Mouse (Mus musculus) T-helper 1 cell (primary cell): Measurements from ENCODE around the gene Gm48552.

Experiments used
- in situ Hi-C: fragments of 300-600 bp; cut with MboI, MseI; formaldehyde crosslinking; loops from one replicate; pipeline ENCODE4 v1.15.1; 2025; ENCODE audit warnings: high pct_unique_total_duplicates

The Gm48552 gene

GRCm38 (mm10) chr10:81385603-81386306 is 3.0 kb upstream of the Gm48552 start:
- in situ Hi-C loops = no loop called here

DNA sequence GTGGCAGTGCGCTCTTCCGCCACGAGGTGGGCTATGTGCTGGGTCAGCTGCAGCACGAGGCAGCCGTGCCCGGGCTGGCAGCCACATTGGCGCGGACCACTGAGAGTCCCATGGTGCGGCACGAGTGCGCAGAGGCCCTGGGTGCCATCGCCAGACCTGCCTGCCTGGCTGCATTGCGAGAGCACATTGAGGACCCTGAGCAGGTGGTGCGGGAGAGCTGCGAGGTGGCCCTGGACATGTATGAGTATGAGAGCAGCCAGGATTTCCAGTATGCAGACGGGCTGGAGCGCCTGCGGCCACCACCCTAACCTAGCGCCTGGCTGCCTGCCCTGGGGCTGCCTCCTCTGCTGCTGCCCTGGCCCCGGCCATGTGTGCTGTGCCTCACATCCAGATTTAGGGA is 1.1 kb upstream of the Gm48552 start:
- in situ Hi-C loops = no loop called here

- in situ Hi-C loops = no loop called here
Measured at GRCm38 (mm10) chr10:81389373-81389772, 568 bp downstream of the Gm48552 start.

- in situ Hi-C loops = loop anchor here (5.0 to 10.0 kb wide), 2 partner anchors 65 to 142 kb away; partner anchors contain the start of gene Nfic
Measured at GRCm38 (mm10) chr10:81389801-81390677, 1.2 kb downstream of the Gm48552 start.

DNA sequence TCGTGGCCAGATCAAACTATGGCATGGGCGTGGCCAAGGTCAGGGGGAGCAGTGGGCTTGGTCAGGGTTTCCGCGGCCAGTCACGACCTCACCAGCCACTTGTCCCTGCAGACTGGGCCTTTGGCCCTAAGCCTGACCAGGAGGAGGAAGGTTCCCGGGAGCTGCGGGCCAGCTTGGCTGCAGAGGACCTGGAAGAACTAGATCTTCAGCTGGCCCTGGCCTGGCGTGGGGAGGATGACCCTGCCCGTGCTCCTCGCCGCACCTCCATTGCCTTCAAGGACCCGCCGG is 1.8 kb downstream of the Gm48552 start:
- in situ Hi-C loops = loop anchor here (5.0 to 10.0 kb wide), 2 partner anchors 64 to 142 kb away; partner anchors contain the start of gene Nfic

GRCm38 (mm10) chr10:81392270-81392669 is 3.5 kb downstream of the Gm48552 start:
- in situ Hi-C loops = loop anchor here (5.0 to 10.0 kb wide), 2 partner anchors 63 to 140 kb away; partner anchors contain the start of gene Nfic

DNA sequence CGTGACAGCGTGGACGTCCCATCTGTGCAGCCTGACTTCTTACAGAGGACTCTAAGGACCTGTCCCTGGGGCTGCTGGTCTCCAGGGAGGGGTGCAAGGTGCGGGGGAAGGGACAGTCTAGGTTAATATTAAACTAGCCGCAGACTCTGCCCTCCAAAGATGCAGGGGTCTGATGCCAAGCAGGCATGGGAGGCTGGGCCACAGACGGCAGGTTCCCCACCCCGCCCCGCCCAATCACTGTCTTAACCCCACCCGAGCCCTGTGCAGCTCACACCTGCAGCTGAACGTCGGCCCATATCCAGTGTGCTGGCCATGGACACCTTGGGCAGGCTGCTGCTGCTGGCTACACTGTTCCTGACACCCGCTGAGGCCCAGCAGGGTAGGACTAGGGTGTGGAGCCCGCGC is 4.0 kb downstream of the Gm48552 start, which contains the start of gene Smim24:
Gene Smim24 (plus strand): TSS at position 271 of the 405 bp plus-strand sequence.
- in situ Hi-C loops = loop anchor here (5.0 to 10.0 kb wide), 2 partner anchors 62 to 140 kb away; partner anchors contain the start of gene Nfic

GRCm38 (mm10) chr10:81393456-81394063 is 4.8 kb downstream of the Gm48552 start:
- in situ Hi-C loops = loop anchor here (5.0 to 10.0 kb wide), 2 partner anchors 61 to 139 kb away; partner anchors contain the start of gene Nfic

DNA sequence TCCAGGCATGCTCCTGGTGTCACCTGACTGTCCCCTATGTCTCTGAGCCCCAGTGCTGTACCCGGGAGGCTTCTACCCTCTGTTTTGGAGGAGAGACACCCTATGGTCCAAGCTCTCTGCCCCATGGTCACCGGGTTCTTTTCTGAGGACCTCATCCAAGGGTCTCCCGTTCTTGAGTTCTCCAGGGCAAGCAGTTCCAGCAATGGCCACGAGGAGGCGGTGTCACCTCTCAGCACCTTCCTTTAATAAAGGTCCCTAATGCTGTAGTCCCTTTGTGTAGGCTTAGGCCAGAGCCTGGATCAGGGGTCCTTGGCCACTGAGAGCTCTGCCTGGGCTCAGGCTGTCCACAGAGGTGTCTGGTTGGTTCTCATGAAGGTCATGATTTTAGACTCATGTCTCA is 6.3 kb downstream of the Gm48552 start:
- in situ Hi-C loops = loop anchor here (10.0 kb wide), 1 partner anchor 60 kb away; the partner anchor contains the start of gene Nfic

DNA sequence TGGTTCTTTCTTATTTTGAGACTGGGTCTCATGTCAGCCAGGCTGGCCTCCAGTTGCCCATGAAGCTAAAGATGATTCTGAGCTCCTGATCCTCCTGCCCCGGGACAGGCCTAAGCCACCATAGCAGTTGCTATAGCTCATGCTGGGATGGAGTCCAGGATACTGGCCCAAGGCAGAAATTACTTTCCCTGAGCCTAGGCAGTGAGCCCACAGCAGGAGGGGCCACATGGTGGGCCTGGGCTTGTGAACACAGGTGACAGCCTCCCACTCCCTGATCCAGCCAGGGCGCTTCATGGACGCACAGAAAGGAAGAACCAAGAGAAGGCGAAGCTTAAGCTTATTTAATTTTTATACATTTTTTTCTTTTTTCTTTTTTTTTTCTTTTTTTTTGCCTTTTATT is 7.1 kb downstream of the Gm48552 start:
- in situ Hi-C loops = loop anchor here (10.0 kb wide), 1 partner anchor 59 kb away; the partner anchor contains the start of gene Nfic

DNA sequence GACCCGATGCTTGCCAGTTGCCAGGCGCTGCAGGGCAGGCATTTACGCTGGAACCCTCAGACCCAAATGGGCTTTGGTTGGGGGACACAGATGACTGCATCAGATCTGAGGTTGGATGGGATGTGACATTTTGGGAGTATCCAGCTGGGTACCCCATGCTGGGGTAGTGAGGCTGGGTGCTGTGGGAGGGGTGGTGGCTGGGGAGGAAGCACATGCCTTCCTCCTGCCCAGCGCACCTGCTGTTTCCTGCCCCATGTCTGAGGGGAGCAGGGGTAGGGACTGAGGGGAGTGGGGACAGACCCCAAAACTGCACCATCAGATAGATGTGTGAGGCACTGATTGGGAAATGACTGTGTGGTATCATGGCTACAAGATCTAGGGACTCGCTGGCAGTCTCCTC is 7.9 kb downstream of the Gm48552 start:
- in situ Hi-C loops = loop anchor here (10.0 kb wide), 1 partner anchor 58 kb away; the partner anchor contains the start of gene Nfic

DNA sequence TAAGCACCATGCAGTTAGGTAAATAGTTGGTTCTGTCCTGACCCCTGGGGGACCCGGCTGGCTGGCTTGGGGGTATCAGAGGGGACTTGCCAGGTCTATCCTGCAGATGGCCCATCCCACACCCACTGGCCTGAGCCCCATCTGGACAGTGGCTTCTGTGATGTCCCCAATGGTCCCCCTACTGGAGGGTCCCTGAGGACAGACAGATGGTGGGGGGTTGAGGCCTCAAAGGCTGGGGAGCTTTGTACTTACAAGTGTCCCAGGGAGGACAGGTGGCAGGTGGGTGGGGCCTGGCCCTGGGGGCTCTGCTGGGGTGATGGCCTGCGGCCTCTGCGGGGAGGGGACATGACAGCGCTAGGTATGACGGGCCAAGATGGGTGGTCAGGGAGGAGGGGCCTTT is 10.5 kb downstream of the Gm48552 start:
- in situ Hi-C loops = loop anchor here (10.0 kb wide), 1 partner anchor 56 kb away; the partner anchor contains the start of gene Nfic

DNA sequence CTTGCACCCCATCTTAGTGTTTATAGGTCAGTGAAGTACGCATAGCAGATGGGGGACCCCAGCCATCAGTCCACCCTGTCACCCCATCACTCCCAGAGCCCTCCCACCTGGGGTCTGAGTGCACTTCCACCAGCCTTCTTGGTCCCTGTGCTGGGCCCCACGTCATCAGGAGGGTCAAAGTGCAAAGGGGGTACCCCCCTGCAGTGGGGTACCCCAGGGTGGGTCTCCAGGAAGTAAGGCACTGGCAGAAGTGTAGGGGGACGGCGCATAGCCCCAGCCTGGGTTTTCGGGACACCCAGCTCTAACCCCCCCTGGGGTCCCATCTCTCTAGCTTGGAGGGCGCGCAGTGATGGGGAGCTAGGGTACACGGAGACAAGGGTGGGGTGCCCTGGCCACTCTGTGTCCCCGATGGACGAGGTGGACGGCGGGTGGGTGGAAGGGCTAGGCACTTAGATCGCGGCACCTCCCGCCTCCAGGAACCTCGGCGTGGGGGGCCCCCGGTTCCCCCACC is 11.0 kb downstream of the Gm48552 start:
- in situ Hi-C loops = loop anchor here (10.0 kb wide), 1 partner anchor 55 kb away; the partner anchor contains the start of gene Nfic

DNA sequence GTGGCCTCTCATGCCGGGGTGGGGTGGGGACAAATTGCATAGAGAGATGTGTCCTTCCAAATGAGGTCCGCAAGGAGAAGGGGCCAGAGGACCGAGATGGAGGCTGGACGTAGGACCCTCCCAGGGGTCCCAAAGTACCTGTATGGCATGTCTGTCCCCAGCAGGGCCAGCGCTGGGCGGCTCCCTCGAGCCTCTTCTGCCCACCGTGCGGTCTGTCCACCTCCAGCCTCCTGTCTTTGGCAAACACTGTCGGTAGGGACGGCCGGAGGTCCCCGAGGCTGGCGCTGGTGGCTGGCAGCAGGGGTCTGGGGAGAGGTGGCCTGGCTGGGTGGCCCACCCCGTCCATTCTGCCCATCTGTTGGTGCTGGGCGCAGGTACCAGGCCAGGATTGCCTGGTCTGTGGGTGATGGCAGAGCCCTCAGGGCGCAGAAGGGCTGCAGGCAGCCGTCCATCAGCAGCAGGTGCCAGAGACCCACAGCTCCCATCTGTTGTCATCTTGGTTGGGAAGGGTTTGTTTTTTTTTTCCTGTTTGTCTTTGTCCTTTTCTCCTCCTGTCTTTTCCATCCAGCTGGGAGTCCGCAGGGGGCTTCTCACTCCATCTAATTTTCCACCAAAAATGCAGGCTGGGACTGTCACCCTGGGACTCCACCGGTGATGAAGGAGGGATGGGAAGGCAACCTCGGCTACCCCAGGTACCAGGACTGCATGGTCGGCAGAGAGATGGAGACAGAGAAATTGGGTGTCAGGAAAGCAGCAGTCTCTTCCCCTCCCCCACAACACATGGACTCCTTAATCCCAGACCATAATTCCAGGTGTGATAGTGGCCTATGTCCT is 11.8 kb downstream of the Gm48552 start:
- in situ Hi-C loops = no loop called here

DNA sequence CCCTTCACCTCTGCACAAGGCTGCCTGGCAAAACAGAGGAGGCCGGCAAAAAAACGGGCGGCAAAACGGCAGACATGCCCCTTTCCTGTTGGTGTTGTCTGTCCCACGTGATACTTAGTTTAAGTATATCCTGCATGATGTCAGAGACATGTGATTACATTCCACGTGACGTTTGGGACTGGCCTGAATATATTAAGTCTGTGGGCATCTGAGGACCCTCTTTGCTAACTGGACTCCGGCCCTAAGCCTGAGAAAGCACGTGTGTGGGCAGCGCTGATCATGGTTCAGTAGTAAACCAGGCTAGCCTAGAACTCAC is 12.4 kb downstream of the Gm48552 start:
- in situ Hi-C loops = no loop called here

DNA sequence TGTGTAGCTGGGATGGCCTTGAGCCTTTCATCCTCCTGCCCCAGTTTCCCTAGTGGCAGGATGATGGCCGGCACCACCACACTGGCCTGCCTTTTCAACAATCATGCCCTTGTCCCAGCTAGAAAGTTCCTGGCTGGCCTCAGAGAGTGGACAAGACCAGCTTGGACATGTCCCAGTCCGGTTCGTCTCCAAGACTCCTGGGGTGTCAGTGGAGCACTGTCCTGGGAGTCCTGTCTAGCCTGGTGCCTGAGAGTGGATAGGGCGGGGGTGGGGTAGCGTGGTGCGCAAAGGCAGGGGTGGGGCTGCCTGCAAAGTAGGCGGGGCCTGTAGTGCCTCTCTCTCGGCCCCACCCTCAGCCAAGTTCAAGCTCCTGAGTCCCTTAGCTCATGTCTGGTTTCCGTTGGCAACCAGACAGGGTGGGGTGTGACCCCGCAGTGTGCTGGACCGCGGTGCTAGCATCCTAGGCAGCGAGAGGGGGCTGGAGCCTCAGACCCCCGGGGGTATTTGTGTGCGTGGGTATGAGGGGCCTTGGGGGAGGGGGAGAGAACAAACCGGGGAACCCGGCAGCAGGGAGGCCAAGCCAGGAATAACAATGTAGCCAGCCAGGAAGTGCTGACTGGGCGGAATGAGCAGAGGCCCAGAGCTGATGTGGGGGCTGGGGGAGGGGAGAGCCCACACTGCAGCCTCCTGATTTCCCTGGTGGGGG is 12.9 kb downstream of the Gm48552 start:
- in situ Hi-C loops = no loop called here

DNA sequence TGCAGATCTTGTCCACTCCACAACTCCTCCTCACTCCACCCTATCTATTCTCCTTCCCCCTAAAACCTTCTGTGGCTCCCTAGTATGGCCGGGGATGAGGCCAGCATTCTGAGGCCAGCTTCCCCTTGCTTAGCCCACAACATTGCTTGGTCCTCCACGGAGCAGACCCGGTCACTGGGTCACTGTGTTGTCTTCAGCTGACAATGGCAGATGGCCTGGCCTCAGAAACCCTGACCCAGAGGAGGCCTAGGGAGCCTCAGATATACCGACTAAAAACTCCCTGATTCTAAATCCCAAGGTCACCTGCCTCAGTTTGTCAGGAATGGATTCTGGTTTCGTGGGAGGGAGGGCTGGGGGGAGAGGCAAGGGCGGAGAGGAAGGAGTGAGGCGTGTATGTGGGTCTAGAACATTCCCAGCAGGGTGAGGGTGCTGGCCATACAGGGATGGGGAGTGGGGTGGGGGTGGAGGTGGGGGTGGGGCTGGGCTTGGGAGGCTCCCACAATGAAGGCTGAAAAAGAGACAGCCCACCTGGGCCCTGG is 13.5 kb downstream of the Gm48552 start:
- in situ Hi-C loops = no loop called here

GRCm38 (mm10) chr10:81403511-81403910 is 14.7 kb downstream of the Gm48552 start:
- in situ Hi-C loops = no loop called here

DNA sequence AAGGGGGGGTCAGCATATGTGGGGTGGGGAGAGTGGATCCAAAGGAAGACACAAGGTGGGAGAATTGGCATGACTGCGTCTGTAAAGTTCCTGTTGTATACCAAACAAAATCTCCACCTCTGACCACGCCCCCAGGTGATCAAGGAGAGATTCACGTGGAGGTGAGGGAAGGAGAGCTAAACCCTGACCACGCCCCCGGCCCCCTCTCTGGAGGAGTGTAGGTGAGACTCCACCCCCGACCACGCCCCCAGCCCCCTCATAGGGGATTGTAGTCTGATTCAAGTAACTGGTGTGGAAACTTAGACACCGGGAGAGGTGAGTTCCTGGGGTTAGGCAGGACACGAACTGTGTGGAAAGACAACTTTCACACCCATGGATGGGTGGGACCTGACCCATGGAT is 15.3 kb downstream of the Gm48552 start:
- in situ Hi-C loops = no loop called here

DNA sequence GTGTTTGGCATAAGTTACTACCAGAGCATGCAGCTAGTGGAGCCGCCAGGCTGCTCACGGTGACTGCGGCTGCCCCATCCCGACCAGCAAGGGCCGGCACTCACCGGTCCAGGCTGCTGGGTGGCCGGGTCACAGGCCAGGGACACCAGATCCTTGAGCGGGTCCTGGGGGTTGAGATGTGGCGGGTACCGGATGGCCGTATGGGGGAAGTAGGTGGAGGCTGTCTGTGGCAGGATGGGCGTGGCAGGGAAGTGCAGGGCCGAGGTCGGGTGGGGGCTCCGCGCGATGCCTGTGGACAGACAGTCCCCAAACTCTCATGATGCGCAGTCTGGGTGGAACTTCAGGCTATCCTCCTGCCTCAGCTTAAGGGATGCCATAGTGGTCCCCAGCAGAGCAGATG is 15.9 kb downstream of the Gm48552 start:
- in situ Hi-C loops = no loop called here
